Mouse (Mus musculus) embryonic fibroblast, embryonic 13.5 days (primary cell): ENCODE results near the gene Exoc7.

Source experiments
- CTCF ChIP-seq: IDR thresholded peaks from 2 replicates; pipeline ENCODE4 v1.5.1; 2011; ENCODE audit warnings: mild to moderate bottlenecking, control low read depth, low read length, moderate library complexity, borderline replicate concordance; ENCODE audit not compliant: insufficient read depth
- POLR2A ChIP-seq: IDR thresholded peaks from 2 replicates; pipeline ENCODE4 v1.6.1; 2011; ENCODE audit warnings: low read depth, mild to moderate bottlenecking, control low read depth, low read length, moderate library complexity

GRCm38 (mm10) chr11:116329314-116330210 lies 22.5 kb upstream of the Exoc7 start:
- TF ChIP-seq CTCF (no peak), POLR2A (no peak)
